Mouse (Mus musculus) left cerebral cortex, postnatal 14 days (tissue): ENCODE measurements at regions not wholly inside any gene's neighbourhood (a gene's known extent, or its start where the extent isn't known, plus 50 kb on each side); places are given as distances from the start of the nearest gene placed in this dataset.

Source experiments
- DNase-seq, 2 experiments: peaks; one replicate each; pipeline ENCODE4 v3.0.0; 2021 to 2022; ENCODE audit warnings: low spot score in 2 of 2, mixed read lengths in 1 of 2
- intact Hi-C: fragments of 180-260 bp; cut with DNase I; formaldehyde crosslinking; loops from one replicate; pipeline ENCODE4 v1.15.1; 2025

GRCm38 (mm10) chr3:54443791-54444190, 82.9 kb downstream of the Postn start:
- no peak for DNase-seq
- intact Hi-C loops, result no loop called here

- intact Hi-C loops, result no loop called here
- no peak for DNase-seq
Observed at GRCm38 (mm10) chr3:54446889-54447288, 86.0 kb downstream of the Postn start.

- no peak for DNase-seq
- intact Hi-C loops, result no loop called here
Observed at GRCm38 (mm10) chr3:54457416-54457815, 96.5 kb downstream of the Postn start.

DNA sequence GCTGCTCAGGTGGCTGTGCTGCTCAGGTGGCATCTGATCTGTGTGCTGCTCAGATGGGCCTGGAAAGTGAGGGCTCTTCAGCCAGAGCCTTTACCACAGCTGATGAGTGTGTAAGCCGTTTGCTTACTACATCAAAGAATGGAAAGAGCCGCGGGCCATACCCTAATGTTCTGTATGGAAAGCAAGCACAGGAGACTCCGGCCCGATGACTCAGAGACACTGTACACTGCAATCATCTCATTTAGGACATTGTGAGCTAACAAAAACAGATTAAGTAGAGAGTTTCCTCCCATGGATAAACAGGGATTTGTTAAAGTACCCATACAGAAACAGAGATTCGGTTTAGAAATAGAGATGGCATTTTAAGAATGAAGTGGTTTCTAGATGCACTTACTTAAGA, 100.5 kb downstream of the Postn start:
- DNase-seq, result no peak

GRCm38 (mm10) chr3:54466097-54466496, 105.2 kb downstream of the Postn start:
- no peak for DNase-seq
- intact Hi-C loops, result no loop called here

More for the DNA sequence above, 100.5 kb downstream of the Postn start:
- intact Hi-C loops, result no loop called here

- DNase-seq, result peak in 1 of 2 experiments; percentile 20
- intact Hi-C loops, result no loop called here
Observed at GRCm38 (mm10) chr3:54474209-54474608, 113.3 kb downstream of the Postn start.

GRCm38 (mm10) chr3:54475879-54476278, 115.0 kb downstream of the Postn start:
- no peak for DNase-seq
- intact Hi-C loops, result no loop called here

- DNase-seq, result no peak
- intact Hi-C loops, result no loop called here
Observed at GRCm38 (mm10) chr3:54477986-54478385, 117.1 kb downstream of the Postn start.

GRCm38 (mm10) chr3:54480251-54480650, 119.3 kb downstream of the Postn start:
- intact Hi-C loops, result no loop called here

GRCm38 (mm10) chr3:54487346-54487745, 126.4 kb downstream of the Postn start:
- intact Hi-C loops, result no loop called here
- DNase-seq, result peak in 1 of 2 experiments; percentile 5

More at GRCm38 (mm10) chr3:54480251-54480650, 119.3 kb downstream of the Postn start:
- DNase-seq, result no peak

DNA sequence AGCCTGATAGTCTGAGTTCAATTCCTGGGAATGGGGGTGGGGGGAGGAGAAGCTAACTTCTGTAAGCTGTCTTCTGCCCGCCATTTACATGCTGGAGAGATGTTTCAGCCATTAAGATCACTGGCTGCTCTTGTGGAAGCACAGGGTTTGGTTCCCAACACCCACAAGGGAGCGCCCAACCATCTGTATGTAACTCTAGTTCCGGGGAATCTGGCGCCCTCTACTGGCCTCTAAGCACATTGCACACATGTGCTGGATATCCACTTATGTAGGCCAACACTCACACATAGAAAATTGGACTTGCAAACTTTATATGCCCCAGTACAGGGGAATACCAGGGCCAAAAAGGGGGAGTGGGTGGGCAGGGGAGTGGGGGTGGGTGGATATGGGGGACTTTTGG, 126.9 kb downstream of the Postn start:
- intact Hi-C loops, result no loop called here
- peak in 1 of 2 experiments; percentile 9 for DNase-seq

- intact Hi-C loops, result no loop called here
- no peak for DNase-seq
Observed at GRCm38 (mm10) chr3:54490249-54490900, 129.5 kb downstream of the Postn start.

GRCm38 (mm10) chr3:54493567-54493966, 132.7 kb downstream of the Postn start:
- intact Hi-C loops, result no loop called here
- DNase-seq, result no peak

DNA sequence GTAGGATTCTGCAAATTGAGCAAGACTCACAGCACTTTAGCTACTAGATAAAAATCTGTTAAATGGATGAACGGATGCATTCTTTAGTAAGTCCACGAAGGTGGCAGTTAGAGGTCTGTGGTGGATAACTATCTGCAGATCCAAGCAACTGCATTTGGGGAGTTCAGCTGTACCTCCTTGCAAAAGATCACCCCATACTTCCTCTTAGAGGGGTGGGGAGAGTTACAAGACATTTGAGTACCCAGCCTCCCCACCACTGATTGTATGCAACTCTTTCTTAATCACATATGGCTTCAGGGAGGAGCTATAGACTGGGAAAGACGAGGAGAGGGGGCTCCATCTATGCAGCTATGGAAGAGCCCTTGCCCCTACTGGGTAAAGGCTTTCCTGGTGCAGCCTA, 144.1 kb downstream of the Postn start:
- intact Hi-C loops, result no loop called here
- no peak for DNase-seq

DNA sequence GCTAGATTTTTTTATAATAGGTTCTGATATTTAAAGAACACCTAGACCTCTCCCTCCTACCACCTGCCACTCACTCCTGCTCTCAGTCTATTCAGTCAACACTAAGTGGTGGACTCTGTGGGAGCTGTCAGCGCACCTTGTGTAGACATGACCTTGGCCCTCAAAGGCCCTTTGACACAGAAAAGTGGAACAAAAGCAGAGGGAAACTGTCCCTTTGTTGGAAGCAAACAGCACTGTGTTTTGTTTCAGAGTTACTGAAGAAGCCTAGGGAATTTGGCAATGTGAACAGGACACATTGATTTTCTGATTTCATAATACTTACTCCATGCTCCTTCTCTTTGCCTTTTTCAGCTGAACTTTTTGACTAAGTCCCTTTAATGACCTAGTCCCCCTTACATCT, 146.7 kb downstream of the Postn start:
- intact Hi-C loops, result no loop called here
- DNase-seq, result no peak

DNA sequence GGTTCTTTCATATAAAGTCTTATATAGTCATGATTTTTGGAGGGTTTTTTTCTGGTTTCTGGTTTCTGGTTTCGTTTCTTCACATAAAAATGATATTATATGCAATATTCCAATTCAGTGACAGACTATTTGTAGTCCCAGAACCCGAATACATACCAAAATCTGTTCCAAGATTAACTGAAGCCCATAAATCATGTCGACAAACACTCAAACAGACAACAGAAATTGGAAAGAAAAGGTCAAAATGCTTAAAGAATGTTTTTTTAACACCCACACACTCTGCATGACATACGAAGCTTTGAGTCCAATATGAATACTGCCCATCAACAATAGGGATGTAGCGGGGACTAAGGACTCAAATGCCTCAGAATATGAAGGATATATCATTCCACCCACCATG, 148.0 kb downstream of the Postn start:
- intact Hi-C loops, result no loop called here
- no peak for DNase-seq

- no peak for DNase-seq
- intact Hi-C loops, result no loop called here
Observed at GRCm38 (mm10) chr3:54517251-54517650, 156.3 kb downstream of the Postn start.

DNA sequence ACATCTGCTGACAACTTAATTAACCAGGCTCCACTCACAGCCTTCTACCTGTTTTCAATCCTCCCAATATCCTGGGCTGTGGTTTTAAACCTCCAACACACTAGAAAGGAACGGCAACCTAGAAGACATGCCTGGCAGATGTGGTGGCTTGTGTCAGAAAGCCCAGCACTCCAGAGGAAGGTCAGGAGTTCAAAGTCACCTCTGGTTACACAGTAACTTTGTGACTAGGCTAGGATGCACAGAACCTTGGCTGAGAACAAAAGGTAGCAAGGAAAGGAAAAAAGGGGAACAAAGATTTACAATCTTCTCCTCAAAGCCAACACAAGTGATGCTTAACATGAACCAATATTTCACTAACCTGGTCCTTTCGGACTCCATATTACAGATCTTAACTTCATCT, 161.8 kb downstream of the Postn start:
- intact Hi-C loops, result no loop called here
- DNase-seq, result no peak

DNA sequence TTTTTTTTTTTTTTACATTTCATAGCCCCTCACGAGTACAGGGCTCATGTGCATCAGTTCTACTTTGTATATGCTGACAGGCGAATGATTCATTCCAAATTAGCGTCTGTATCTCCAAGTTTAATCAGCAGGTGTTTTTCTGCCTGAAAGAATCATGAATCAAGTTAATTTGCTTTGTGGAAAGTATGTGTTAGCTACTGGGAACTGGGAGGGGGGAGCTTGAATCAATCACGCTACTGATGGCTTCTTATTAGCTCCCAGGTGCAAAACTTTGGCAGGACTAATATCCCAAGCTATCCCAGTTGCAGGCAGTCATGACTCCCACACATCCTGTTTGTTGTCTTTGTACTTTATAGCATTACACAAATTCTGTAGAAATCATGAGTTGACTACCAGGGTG, 165.7 kb downstream of the Postn start:
- no peak for DNase-seq
- intact Hi-C loops, result no loop called here

GRCm38 (mm10) chr3:54528292-54528691, 164.3 kb upstream of the Supt20 start:
- intact Hi-C loops, result no loop called here
- no peak for DNase-seq

GRCm38 (mm10) chr3:54530251-54530650, 162.4 kb upstream of the Supt20 start:
- intact Hi-C loops, result no loop called here
- no peak for DNase-seq

- intact Hi-C loops, result no loop called here
- no peak for DNase-seq
Observed at GRCm38 (mm10) chr3:54535361-54535760, 157.2 kb upstream of the Supt20 start.
